Mouse (Mus musculus) thymus, postnatal 10 days (tissue): Measurements from ENCODE around the gene Slc12a6.

ENCODE experiments used
- DNase-seq, 2 experiments: peaks; one replicate each; pipeline ENCODE4 v3.0.0; 2021; ENCODE audit warnings: low spot score in 2 of 2

Gene Slc12a6

DNA sequence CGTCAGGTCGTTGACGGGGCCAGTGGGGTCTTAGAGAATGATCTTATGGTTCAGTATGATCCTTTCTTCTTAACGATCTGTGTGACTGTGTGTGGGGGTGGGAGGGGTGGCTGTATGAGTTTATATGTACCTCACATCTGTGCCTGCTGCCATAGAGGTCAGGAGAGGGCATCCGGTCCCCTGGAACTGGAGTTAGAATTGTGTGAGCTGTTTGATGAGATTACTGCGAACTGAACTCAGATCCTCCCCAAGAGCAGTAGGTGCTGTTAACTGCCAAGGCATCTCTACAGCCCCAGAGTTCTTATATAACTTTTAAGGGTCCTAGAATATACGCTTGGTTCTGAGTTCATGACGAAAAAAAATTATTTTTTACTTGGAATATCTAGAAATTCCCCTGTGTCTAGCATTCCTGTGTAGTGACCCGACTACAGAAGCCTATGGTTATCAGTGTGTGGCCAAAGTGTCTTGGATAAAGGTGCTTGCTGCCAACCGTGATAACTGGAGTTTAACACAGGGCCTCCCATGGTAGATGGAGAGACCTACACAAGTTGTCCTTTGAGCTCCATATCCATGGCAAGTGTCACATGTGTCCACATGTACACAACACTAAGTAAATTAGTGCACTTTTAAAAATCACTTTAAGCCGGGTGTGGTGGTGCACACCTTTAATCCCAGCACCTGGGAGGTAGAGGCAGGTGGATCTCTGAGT is 62.6 kb downstream of the Slc12a6 start:
- no peak for DNase-seq

DNA sequence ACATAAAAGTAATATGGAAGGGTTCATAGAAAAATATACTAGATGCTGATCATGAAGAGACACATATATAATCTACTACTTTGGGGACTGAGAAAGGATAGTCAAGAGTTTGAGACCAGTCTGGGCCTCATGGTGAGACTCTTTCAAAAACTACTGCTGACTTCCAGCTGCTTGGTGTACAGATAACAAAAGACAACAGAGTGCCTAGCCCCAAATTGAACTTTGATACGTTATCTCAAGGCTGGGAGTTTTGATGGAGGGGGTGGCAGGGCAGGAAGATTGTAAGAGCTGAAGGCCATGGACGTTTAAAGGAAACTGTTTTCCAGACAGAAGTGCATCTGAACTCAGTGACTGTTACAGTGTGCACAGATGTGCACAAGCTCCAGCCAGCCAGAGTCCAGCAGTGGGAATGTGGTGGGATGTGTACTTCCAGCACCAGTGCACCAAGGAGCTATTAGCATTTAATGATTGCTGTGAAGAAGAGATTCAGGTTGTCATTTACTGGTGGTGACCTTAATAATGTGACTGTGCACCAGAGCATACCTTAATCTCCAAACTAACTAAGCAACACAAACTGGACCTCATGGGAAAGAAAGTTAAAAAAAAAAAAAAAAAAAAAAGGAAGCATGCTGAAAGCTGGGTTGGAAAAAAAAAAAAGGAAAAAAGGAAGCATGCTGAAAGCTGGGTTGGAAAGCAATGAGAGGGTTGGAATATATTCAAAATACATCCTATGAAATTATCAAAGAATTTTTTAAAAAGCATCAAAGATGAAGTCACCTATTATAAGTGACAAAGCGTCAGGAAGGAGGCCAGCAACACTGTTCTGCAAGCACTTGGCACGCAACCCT is 66.7 kb downstream of the Slc12a6 start:
- no peak for DNase-seq

DNA sequence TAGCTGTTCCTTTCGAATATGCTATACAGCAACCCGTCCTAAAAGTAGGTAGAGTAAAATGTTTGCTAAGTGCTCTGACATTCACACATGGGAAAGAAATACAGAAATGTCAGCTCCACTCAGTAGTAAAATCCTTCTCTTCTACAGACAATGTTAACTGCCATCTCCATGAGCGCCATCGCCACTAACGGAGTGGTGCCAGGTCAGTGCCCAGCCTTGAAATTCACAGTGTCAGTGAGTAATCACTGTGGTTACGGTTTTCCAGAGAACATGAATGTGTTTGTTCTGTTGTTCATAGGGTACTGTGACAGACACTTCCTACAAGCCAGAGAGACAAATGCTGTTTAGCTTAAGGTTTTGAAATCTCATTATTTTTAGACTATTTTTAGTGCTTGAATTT is 71.6 kb downstream of the Slc12a6 start:
- no peak for DNase-seq

- DNase-seq: peak in 1 of 2 experiments; percentile 6
Measured at GRCm38 (mm10) chr2:112339736-112340135, 74.1 kb downstream of the Slc12a6 start.

- DNase-seq: no peak
Measured at GRCm38 (mm10) chr2:112341117-112341516, 75.5 kb downstream of the Slc12a6 start.

GRCm38 (mm10) chr2:112348246-112348645 is 82.6 kb downstream of the Slc12a6 start:
- no peak for DNase-seq

DNA sequence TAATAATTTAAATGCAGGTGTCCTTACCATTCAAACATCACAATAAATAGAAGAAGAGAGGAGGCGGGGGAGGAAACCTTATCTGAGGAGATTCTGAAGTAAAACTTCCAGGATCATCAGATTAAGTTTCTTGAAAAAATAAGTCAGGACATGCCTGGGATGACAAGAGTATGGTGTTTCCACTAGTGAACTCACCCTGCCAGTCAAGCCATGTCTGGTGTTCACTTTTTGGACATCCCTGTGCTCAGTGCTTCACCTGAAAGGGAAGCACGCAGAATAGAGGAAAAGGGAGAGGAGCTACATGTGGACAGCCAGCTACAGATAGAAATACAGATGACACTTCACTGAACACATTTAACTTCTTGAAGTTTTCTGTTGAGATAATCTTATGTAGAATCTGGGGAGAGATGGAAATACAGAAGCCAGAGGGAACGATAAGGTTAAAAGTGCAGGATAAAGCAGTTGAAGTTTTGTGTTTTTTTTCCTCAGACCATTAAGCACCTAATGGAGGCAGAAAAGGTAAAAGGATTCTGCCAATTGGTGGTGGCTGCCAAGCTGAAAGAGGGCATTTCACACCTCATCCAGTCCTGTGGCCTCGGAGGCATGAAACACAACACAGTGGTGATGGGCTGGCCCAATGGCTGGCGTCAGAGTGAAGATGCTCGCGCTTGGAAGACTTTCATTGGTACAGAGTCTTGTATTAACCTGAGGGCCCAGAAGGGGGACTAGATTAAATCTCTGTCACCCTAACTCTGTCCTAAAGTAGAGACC is 88.2 kb downstream of the Slc12a6 start:
- no peak for DNase-seq

DNA sequence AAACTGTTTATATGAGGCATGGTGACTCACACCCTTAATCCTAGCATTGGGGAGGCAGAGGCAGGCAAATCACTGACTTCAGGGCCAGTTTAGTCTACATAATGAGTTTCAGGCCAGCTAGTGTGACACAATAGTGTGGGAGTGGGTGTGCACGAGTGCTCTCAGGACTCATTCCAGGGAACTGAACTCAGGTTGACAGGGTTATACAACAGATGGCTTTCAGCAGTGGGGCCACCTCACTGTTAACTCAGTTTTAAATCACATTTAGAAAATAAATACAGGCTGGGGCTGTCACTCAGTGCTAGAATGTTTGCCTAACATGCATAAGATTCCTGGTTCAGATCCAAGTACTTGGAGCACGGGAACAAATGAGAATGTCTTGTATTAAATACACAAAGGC is 94.0 kb downstream of the Slc12a6 start:
- no peak for DNase-seq

- DNase-seq: no peak
Measured at GRCm38 (mm10) chr2:112360012-112360780, 94.6 kb downstream of the Slc12a6 start.

DNA sequence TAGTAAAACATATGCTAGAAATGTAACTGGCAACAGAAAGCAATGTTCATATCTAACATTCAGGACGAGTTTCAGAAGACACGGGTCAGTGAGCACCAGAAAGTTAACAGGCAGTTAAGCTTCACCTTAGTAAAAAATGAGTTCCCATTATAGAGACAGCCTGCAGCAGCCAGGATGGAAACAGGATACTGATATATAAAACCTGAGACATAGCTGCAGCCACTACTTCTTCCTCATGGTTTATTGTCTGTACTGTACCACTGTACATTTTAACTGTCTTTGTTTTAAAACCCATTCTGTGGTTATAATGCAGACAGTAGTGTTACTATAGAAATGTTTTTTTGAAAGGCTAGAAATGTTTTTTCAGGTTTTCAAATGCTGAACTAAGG is 95.2 kb downstream of the Slc12a6 start:
- no peak for DNase-seq

- no peak for DNase-seq
Measured at GRCm38 (mm10) chr2:112367222-112367621, 101.6 kb downstream of the Slc12a6 start.

- DNase-seq: peak; percentile 75 to 84
Measured at GRCm38 (mm10) chr2:112367726-112368673, 102.4 kb downstream of the Slc12a6 start, which contains the start of gene Emc4. Gene Emc4 (minus strand): TSS chr2:112368027.

DNA sequence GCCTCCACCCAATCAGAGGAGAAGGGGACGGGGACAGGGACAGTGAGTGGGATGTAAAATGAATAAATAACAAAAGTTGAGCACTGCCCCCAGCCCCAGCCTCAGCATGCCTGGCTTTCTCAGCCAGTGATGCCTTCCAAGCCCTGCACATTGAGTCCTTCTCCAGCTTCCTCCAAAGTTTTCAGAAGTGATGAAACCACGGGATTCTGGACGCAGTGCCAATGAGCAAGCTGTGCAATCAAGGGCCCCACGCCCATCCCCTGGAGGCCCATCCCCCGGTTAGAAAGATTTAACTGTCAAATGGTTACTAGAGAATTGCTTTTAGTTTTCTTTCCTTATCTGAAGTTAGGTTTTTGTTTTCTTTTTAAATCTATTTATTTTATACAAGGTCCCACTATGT is 104.3 kb downstream of the Slc12a6 start:
- DNase-seq: no peak

DNA sequence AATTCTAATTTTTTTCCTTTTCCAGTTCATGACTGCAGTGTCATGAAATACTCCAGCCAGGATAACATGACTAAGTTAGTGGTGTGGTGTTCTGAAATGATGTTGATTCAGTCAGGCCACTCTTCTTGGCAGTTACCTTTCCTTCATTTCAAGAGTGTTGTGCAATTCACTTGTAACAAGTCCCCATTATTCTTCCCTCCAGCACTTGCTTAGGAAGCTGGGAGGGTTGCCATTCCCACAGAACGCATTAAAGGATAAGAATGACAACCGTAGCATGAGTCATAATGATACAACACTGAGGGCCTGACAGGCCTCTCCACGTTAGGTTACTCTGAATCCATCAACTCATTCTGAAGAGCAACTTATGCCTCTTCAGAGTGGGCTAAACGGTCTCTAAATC is 107.5 kb downstream of the Slc12a6 start:
- DNase-seq: no peak

DNA sequence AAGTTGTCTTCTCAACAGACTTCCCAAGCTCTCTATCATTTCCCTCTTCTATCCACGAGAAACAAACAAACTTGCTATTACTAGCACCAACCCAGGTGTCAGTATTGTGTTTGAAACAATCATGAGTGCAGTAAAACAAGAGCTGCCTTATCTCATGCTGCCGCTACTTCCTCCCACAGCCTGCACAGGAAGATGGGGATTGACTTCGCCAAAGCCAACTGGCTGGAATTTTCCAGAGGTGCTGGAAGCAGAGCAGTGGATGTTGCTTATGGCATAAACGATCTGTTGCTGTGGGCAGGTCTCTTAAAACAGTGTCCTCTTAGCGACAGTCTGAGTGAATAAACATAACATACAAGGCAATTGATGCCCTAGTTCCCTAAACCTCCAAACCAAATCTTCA is 109.0 kb downstream of the Slc12a6 start:
- DNase-seq: no peak

DNA sequence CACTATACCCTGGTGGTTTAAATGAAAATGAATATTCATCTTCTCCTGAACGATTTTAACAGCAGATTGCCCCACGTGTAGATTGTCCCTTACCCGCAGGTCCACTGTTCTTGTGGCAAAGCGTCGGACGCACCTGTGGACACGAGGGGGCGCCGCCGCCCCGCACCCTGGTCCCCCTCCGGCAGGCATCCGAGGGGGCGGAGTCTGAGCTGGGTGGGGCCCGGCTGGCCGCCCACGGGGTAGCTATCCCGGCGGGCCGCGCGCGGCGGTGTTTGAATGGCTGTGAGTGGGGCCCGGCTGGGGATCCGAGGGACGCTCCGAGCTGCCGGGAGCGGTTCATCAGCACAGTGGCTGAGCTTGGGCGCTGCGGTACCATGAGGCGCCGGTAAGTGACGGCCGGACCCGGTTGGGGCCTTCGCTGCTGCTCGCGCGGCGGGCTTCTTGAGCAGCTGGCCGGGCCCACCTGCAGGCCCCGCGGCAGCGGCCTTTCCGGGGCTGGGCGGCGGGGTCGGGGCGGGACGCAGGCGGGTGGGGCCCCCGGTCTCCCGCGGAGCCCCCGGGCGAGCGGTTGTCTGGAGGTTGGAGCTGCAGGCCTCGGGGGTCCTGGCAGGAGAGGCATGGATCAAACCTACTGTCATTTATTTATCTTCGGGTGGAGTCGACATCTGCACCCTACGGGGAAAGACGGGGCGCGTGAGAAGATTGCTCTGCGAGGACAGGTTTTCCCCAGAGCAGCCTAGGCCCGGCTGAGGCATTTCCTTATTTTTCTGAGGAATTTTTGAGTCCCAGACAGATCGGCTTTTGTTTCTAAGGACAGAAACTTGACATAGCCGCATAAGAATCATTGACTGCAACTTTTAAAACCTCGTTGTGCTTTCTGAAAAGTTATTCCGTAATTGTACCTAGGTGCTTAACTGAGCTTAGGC is 113.6 kb downstream of the Slc12a6 start, which contains the start of gene Katnbl1:
Gene Katnbl1 (plus strand): TSS at position 239 of the 926 bp plus-strand sequence.
- DNase-seq: peak; percentile 89 to 97

DNA sequence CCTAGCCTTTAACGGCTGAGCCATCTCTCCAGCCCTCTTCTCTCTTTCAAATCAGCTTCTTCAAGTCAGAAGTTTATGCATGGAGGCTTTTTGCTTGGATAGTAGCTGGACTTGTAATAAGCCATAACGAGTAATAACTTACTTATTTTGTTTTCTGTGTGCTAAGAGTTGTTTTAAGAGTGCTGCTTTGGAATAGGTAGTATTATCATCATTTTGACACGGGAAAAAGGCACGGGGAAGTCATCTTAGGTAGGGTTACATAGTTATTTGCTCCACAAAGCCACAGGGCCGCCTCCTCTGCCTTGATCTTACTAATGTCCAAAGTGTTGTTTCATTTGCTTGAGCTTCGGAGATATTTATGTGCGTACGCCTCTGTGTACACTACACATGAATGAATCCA is 114.5 kb downstream of the Slc12a6 start:
- no peak for DNase-seq

DNA sequence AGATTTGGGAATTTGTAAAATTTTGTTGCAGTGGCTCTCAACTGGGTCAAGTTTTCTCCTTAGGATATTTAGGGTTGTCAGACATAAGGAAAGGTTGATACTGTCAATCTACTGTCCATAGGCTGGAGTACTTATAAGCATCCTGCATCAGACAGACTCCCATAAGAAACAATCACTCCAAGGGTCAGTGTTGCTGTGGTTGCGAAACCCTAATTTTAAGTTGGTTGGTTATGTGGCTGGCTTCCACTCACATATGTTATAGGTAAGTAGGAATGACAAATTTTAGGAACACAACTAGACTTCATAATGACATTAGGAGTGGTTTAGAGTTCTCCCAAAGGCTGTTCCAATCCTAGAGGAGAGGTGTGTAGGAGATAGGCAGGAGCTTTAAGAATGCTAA is 115.6 kb downstream of the Slc12a6 start:
- no peak for DNase-seq

- DNase-seq: no peak
Measured at GRCm38 (mm10) chr2:112390843-112391242, 125.2 kb downstream of the Slc12a6 start.
